Mouse (Mus musculus) frontal cortex, postnatal 10 days (tissue): Measurements from ENCODE around the gene A1cf.

Experiments
- DNase-seq, 2 experiments: peaks; one replicate each; pipeline ENCODE4 v3.0.0; 2022; ENCODE audit warnings: low spot score in 2 of 2, mixed read lengths in 1 of 2

A1cf gene

GRCm38 (mm10) chr19:31953799-31954198 is 85.2 kb downstream of the A1cf start:
- no peak for DNase-seq

GRCm38 (mm10) chr19:31954267-31954666 is 85.7 kb downstream of the A1cf start:
- DNase-seq, result no peak

- no peak for DNase-seq
Measured at GRCm38 (mm10) chr19:31954696-31955095, 86.1 kb downstream of the A1cf start.

- DNase-seq, result no peak
Measured at GRCm38 (mm10) chr19:31956359-31956758, 87.8 kb downstream of the A1cf start.

DNA sequence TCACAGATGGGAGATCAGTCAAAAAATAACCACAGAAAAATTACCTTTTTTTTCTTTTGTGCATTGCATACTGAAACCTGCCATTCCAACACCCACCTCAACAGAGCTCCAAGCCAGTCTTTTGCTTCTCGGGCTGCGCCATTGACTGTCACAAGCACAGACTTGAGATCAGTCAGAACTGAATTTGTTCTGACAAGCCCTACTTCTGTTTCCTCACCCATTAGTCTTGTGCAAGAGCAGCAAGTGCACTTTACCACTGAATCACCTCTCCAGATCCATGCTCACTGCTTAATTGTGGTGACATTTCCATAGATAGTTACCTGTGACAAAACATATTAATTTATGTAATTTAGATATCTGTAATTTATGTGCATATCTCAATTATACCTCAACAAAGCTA is 91.9 kb downstream of the A1cf start:
- no peak for DNase-seq

- no peak for DNase-seq
Measured at GRCm38 (mm10) chr19:31963147-31963546, 94.6 kb downstream of the A1cf start.

GRCm38 (mm10) chr19:31967933-31968532 is 99.5 kb downstream of the A1cf start:
- DNase-seq, result no peak

DNA sequence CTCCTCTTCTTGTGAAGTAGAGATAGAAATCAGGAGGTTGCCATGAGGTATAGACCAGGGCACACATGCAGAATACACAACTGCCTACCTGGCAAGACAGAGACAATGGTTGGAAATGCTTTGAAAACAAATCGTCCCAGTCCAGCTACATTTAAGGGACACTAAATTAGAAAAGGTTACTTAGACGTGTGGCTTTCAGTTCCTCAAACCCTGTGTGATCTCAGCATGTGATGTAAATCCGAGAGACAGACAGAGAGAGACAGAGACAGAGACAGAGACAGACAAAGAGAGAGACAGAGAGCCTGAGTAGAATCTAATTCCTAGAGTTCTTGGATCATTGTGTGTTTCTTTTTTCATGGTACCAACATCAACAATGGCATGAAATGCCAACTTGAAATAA is 102.8 kb downstream of the A1cf start:
- no peak for DNase-seq

GRCm38 (mm10) chr19:31971998-31972397 is 103.4 kb downstream of the A1cf start:
- DNase-seq, result peak; percentile 48 to 81

DNA sequence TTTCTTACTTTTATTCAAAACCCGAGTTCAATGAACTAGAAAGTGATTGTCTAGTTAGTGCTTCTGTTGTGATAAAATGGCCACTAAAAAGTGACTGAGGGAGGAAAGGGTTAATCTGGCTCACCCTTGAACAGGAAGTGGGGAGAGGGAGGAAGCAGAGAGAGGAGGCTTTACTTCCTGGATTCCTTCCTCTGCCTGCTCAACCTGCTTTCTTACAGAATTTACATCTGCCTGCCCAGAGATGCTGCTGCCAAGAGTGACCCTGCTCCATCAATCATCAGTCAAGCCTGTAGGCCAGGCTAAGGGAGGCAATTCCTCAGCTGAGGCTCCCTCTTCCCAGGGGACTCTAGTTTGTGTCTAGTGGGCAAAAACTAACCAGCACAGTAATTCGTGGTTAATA is 107.3 kb downstream of the A1cf start:
- no peak for DNase-seq

DNA sequence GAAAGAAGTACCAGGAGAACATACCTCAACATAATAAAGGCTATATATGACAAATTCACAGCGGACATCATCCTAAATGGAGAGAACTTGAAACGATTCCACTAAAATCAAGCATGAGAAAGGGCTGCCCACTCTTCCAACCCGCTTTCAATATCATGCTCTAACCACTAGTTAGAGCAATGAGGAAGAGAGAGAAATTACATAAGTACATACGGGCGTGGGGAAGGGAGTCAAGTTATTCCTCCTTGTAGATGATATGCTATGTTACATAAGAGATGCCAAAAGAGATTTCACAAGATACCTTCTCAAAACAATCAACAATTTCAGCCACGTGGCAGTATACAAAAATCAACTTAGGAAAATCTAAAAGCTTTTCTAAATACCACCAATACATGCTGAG is 122.5 kb downstream of the A1cf start:
- DNase-seq, result no peak

DNA sequence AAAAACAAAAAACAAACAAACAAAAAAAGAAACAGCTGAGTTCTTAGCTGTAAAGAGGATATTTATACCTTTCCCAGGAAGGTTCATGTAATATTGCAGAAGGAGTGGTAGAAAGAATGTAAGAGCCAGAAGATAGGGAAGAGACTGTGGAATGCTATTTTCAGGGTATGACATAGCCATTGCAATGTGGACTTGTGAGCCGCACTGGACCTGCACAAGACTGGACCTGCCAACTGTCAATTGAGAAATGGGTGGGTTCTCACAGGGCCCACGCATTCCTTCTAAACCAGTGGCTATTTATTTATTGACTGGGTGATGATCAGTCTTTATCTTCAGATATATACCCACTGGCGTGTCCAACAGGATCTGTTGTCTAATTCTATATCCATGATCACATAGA is 128.4 kb downstream of the A1cf start:
- DNase-seq, result no peak
